In the genomic region with DNA sequence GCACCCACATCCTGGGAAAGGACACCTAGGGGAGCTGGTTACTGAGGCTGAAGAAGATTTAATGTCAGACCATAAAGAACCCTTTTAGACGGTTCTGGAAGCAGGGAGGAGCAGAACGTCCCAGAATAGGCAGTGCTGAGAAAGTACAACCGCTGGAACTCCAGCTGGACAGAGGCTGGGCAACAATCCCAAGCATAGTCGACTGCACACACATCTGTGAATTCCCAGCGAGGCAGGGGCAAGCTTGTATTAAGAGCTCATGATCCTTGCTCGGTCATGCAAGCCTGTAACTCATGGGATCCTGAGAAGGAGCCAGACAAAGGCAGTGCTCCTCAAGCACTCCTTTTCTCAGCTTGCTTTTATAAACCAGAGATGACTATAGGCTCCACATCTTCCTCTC, we compare ENCODE assay signal across 9 mouse cellular contexts.
DNase-seq lines count a peak whose midpoint lies in the region; ATAC-seq and TF ChIP-seq lines count a peak whose summit lies in the region.
"Had no signal": no experiment of that assay in that cellular context is flagged by ENCODE, and none has a peak within 500 bp of the region (broad histone marks: within the 10 kb centered on the region; RNA-seq: fewer than 3 reads in every experiment).

No protein-coding gene starts in this region.

- H3K27ac ChIP-seq in embryonic facial prominence, embryonic 10.5 days (replicated peaks), result peak overlapping the region; percentile 11; the same call in 1 of the 2 replicates
- H3K27ac ChIP-seq in heart, embryonic 12.5 days (ENCODE audit: poor library complexity, severe bottlenecking), result peak overlapping the region; percentile 69
- H3K27ac ChIP-seq in limb, embryonic 13.5 days, result peak overlapping the region; percentile 77
- H3K27ac ChIP-seq: neural tube, embryonic 12.5 days had no signal

- no peak for TF ChIP-seq CTCF in Patski (IDR thresholded peaks at IDR 0.05)

- H3K9me3 ChIP-seq in embryonic facial prominence, embryonic 10.5 days, result no peaks in the 10 kb centered on the region
- no peaks in the 10 kb centered on the region for H3K9me3 ChIP-seq in heart, embryonic 12.5 days (replicated peaks)
- no peaks in the 10 kb centered on the region; the same call in 1 of the 2 replicates for H3K9me3 ChIP-seq in limb, embryonic 13.5 days
- H3K9me3 ChIP-seq: neural tube, embryonic 12.5 days had no signal

- 0 out of 2 replicates have a peak overlapping the region, but pooled peaks have one; percentile 12 for H3K9ac ChIP-seq in heart, embryonic 12.5 days
- no peak overlapping the region for H3K9ac ChIP-seq in limb, embryonic 13.5 days
- H3K9ac ChIP-seq: neural tube, embryonic 12.5 days had no signal

- H3K4me3 ChIP-seq in embryonic facial prominence, embryonic 10.5 days, result no peak overlapping the region
- no peak overlapping the region for H3K4me3 ChIP-seq in heart, embryonic 12.5 days
- no peak overlapping the region for H3K4me3 ChIP-seq in limb, embryonic 13.5 days
- H3K4me3 ChIP-seq: neural tube, embryonic 12.5 days had no signal

- peaks cover 33% of the 10 kb centered on the region for H3K4me1 ChIP-seq in embryonic facial prominence, embryonic 10.5 days
- H3K4me1 ChIP-seq in heart, embryonic 12.5 days (replicated peaks), result peaks cover 67% of the 10 kb centered on the region
- peaks cover 28% of the 10 kb centered on the region for H3K4me1 ChIP-seq in limb, embryonic 13.5 days

- CTCF ChIA-PET in Patski (lab: Charles Lee), result interaction anchor here (1.4 to 8.5 kb wide), 3 partner anchors 118 to 149 kb away, joined by 3 to 99 read pairs (median 3); no protein-coding TSS in a partner anchor

- H3K4me2 ChIP-seq in heart, embryonic 12.5 days, result no peak overlapping the region
- no peak overlapping the region for H3K4me2 ChIP-seq in limb, embryonic 13.5 days (replicated peaks)
- H3K4me2 ChIP-seq: neural tube, embryonic 12.5 days had no signal

- WGBS in embryonic facial prominence, embryonic 10.5 days, result 71% methylated on average over 6 of the region's 6 CpGs
- WGBS in heart, embryonic 12.5 days, result 60% methylated on average over 6 of the region's 6 CpGs
- 43% methylated on average over 6 of the region's 6 CpGs for WGBS in limb, embryonic 13.5 days

- no peaks in the 10 kb centered on the region for H3K27me3 ChIP-seq in Patski
- no peaks in the 10 kb centered on the region for H3K27me3 ChIP-seq in embryonic facial prominence, embryonic 10.5 days (replicated peaks; ENCODE audit: low read depth, poor library complexity, severe bottlenecking)
- H3K27me3 ChIP-seq in heart, embryonic 12.5 days (replicated peaks), result no peaks in the 10 kb centered on the region
- no peaks in the 10 kb centered on the region for H3K27me3 ChIP-seq in limb, embryonic 13.5 days
- H3K27me3 ChIP-seq: neural tube, embryonic 12.5 days had no signal

- POLR2A ChIA-PET in Patski (lab: Charles Lee), result no interaction called here

- peak; percentile 71 for DNase-seq in Patski (ENCODE audit: low read depth, low spot score)
- no peak for DNase-seq in embryonic facial prominence, embryonic 10.5 days (ENCODE audit: low spot score)
- DNase-seq in right cerebral cortex, postnatal 36 days (ENCODE audit: low spot score in 2 of 2), result no peak
- no peak for DNase-seq in layer of hippocampus, postnatal 10 days (ENCODE audit: low spot score in 2 of 2)
- no peak for DNase-seq in c-Kit-positive CD71-positive TER-119-positive erythroid progenitor cells, embryonic 14.5 days (ENCODE audit: low spot score)

- peak; percentile 49 for ATAC-seq in Patski
- ATAC-seq in heart, embryonic 12.5 days (ENCODE audit: insufficient number of reproducible peaks, low FRiP score), result no peak
- peak; percentile 22; the same call in 1 of the 2 replicates for ATAC-seq in limb, embryonic 13.5 days (ENCODE audit: low FRiP score, low read depth)
- no peak for ATAC-seq in activated CD4-positive, CD25-positive, alpha-beta regulatory T cell, adult 4 months

- peaks cover 96% of the 10 kb centered on the region for H3K36me3 ChIP-seq in embryonic facial prominence, embryonic 10.5 days (replicated peaks)
- H3K36me3 ChIP-seq in heart, embryonic 12.5 days, result peaks cover 64% of the 10 kb centered on the region
- H3K36me3 ChIP-seq in limb, embryonic 13.5 days, result peaks cover 85% of the 10 kb centered on the region

- in situ Hi-C loops in Patski (cut with MboI; ENCODE audit: low pct_unique_long_range_greater_than_20kb), result no loop called here

Comparison
In these comparisons a context has a peak if more than half of its experiments do, and no peak if none do; other contexts are left out.
1. ATAC-seq: peak in Patski (single experiment) and limb, embryonic 13.5 days (single experiment); none in heart, embryonic 12.5 days (single experiment) and activated CD4-positive, CD25-positive, alpha-beta regulatory T cell, adult 4 months (single experiment).
2. H3K27ac ChIP-seq: peak in every context shown above with its lines; median percentile 77 in limb, embryonic 13.5 days; 69 in heart, embryonic 12.5 days; 11 in embryonic facial prominence, embryonic 10.5 days.